Mouse (Mus musculus): Measurements from ENCODE around the gene Ankrd9. TPM values are rescaled to one million over a fixed set of nuclear protein-coding genes. Genes with fewer than 3 reads are reported as not detected.

Gene Ankrd9
- total RNA-seq, 2 experiments from 2014 or later = 19.6 to 21.1 TPM

- DNase-seq (ENCODE audit: low spot score in 2 of 2) = no peak
These were observed 12.8 kb downstream of the Ankrd9 start for GRCm38 (mm10) chr12:110966079-110966478.

GRCm38 (mm10) chr12:110965500-110965899, 13.3 kb downstream of the Ankrd9 start:
- DNase-seq (ENCODE audit: low spot score in 2 of 2) = no peak

GRCm38 (mm10) chr12:110961973-110962372, 16.9 kb downstream of the Ankrd9 start:
- DNase-seq (ENCODE audit: low spot score in 2 of 2) = no peak

- no peak for DNase-seq (ENCODE audit: low spot score in 2 of 2)
These were observed 24.4 kb downstream of the Ankrd9 start for GRCm38 (mm10) chr12:110954351-110954991.

- DNase-seq (ENCODE audit: low spot score in 2 of 2) = no peak
These were observed 24.9 kb downstream of the Ankrd9 start for GRCm38 (mm10) chr12:110953900-110954299.

- no peak for DNase-seq (ENCODE audit: low spot score in 2 of 2)
These were observed 25.4 kb downstream of the Ankrd9 start for GRCm38 (mm10) chr12:110953443-110953842.

- DNase-seq (ENCODE audit: low spot score in 2 of 2) = no peak
These were observed 26.0 kb downstream of the Ankrd9 start for GRCm38 (mm10) chr12:110952628-110953385.

- no peak for DNase-seq (ENCODE audit: low spot score in 2 of 2)
These were observed 27.6 kb downstream of the Ankrd9 start for GRCm38 (mm10) chr12:110951236-110951635.

- DNase-seq (ENCODE audit: low spot score in 2 of 2) = no peak
These were observed 28.7 kb downstream of the Ankrd9 start for GRCm38 (mm10) chr12:110950151-110950550.

- DNase-seq (ENCODE audit: low spot score in 2 of 2) = no peak
These were observed 29.4 kb downstream of the Ankrd9 start for GRCm38 (mm10) chr12:110949410-110949809.

GRCm38 (mm10) chr12:110948910-110949201, 30.0 kb downstream of the Ankrd9 start:
- no peak for DNase-seq (ENCODE audit: low spot score in 2 of 2)

GRCm38 (mm10) chr12:110948082-110948909, 30.5 kb downstream of the Ankrd9 start:
- DNase-seq (ENCODE audit: low spot score in 2 of 2) = no peak

GRCm38 (mm10) chr12:110946216-110946615, 32.6 kb downstream of the Ankrd9 start:
- no peak for DNase-seq (ENCODE audit: low spot score in 2 of 2)

- no peak for DNase-seq (ENCODE audit: low spot score in 2 of 2)
These were observed 38.0 kb downstream of the Ankrd9 start for GRCm38 (mm10) chr12:110940869-110941268.

GRCm38 (mm10) chr12:110939385-110939784, 39.5 kb downstream of the Ankrd9 start:
- no peak for DNase-seq (ENCODE audit: low spot score in 2 of 2)

GRCm38 (mm10) chr12:110937496-110937895, 41.3 kb downstream of the Ankrd9 start:
- no peak for DNase-seq (ENCODE audit: low spot score in 2 of 2)

- DNase-seq (ENCODE audit: low spot score in 2 of 2) = peak; percentile 86 to 89
These were observed 42.7 kb downstream of the Ankrd9 start for GRCm38 (mm10) chr12:110935983-110936620.

- peak; percentile 43 to 48 for DNase-seq (ENCODE audit: low spot score in 2 of 2)
These were observed 46.0 kb downstream of the Ankrd9 start for GRCm38 (mm10) chr12:110932820-110933219.

All from left cerebral cortex, adult 18-20 months (tissue).